Mouse (Mus musculus) liver, postnatal 0 days (tissue): ENCODE results near the gene Hmg20a. TPM values are rescaled to one million over a fixed set of nuclear protein-coding genes. Genes with fewer than 3 reads are reported as not detected.

ENCODE experiments used
- ATAC-seq: fragments of 200-750 bp; cut with Nextera tagmentation; 2 replicates; pipeline ENCODE4 v1.8.0; 2017; ENCODE audit warnings: mild to moderate bottlenecking, moderate library complexity
- DNase-seq: peaks from one replicate; pipeline ENCODE4 v3.0.0-alpha.2; 2016
- H3K27ac ChIP-seq: fragments of 300-500 bp; sonication (generic); 2 replicates; pipeline ENCODE4 v1.5.1; 2014; ENCODE audit warnings: antibody characterized with exemption, moderate library complexity, mild to moderate bottlenecking, low read depth
- H3K27me3 ChIP-seq: fragments of 300-500 bp; sonication (generic); 2 replicates; pipeline ENCODE4 v1.6.1; 2014; ENCODE audit warnings: low read length, control low read depth, mixed read lengths; ENCODE audit not compliant: insufficient read depth
- H3K36me3 ChIP-seq: fragments of 300-500 bp; sonication (generic); replicated peaks from 2 replicates; pipeline ENCODE4 v1.6.1; 2014; ENCODE audit warnings: mild to moderate bottlenecking, control low read depth, low read length, moderate library complexity, mixed read lengths; ENCODE audit not compliant: insufficient read depth
- H3K4me1 ChIP-seq: fragments of 300-500 bp; sonication (generic); 2 replicates; pipeline ENCODE4 v1.6.1; 2014; ENCODE audit warnings: antibody characterized with exemption, mild to moderate bottlenecking, control low read depth; ENCODE audit not compliant: insufficient read depth
- H3K4me2 ChIP-seq: fragments of 300-500 bp; sonication (generic); 2 replicates; pipeline ENCODE4 v1.6.1; 2014; ENCODE audit warnings: low read depth, mild to moderate bottlenecking, low read length, moderate library complexity, mixed read lengths
- H3K4me3 ChIP-seq: fragments of 300-500 bp; sonication (generic); 2 replicates; pipeline ENCODE4 v1.5.1; 2014; ENCODE audit warnings: low read depth, low read length
- H3K9ac ChIP-seq: fragments of 300-500 bp; sonication (generic); replicated peaks from 2 replicates; pipeline ENCODE4 v1.6.1; 2014; ENCODE audit warnings: mild to moderate bottlenecking, moderate library complexity
- H3K9me3 ChIP-seq: fragments of 300-500 bp; sonication (generic); 2 replicates; pipeline ENCODE4 v1.6.1; 2016; ENCODE audit warnings: mild to moderate bottlenecking, control low read depth, low read length, mixed read lengths
- CTCF ChIP-seq: sonication (generic); IDR thresholded peaks from 2 replicates; pipeline ENCODE4 v1.5.1; 2016; ENCODE audit warnings: antibody characterized with exemption, low read depth
- EP300 ChIP-seq: IDR thresholded peaks from 2 replicates; pipeline ENCODE4 v1.6.1; 2016; ENCODE audit warnings: antibody characterized with exemption, low read depth, mild to moderate bottlenecking
- WGBS: fragments of 180-500 bp; shearing (Covaris S2); extraction: QIAGEN DNeasy Blood & Tissue Kit; methylation state at CpG from one replicate; pipeline ENCODE4 v1.1.7; 2014; ENCODE audit not compliant: insufficient replicate concordance; 5-methylcytosine and 5-hydroxymethylcytosine counted together
- polyA plus RNA-seq: library from polyadenylated mRNA; unstranded; fragments of >200 nt; fragmentation: Nextera tagmentation; extraction: Ambion mirVana; gene quantifications from 2 replicates; pipeline ENCODE4 v1.2.1, GENCODE M21; 2015

The Hmg20a gene
- polyA plus RNA-seq, 1 experiment from 2014 or later, result 8.3 TPM

- peaks cover 4% of the 10 kb centered on the region; the same call in 1 of the 2 replicates for H3K36me3 ChIP-seq
- H3K9ac ChIP-seq, result no peak overlapping the region
- H3K4me1 ChIP-seq, result peaks cover 15% of the 10 kb centered on the region
- no peaks in the 10 kb centered on the region for H3K27me3 ChIP-seq
- WGBS, result 81% methylated on average over 4 of the region's 4 CpGs
- ATAC-seq (no peak), DNase-seq (no peak)
- H3K9me3 ChIP-seq, result no peaks in the 10 kb centered on the region
- TF ChIP-seq EP300, result no peak
- no peak for TF ChIP-seq CTCF
- 0 out of 2 replicates have a peak overlapping the region, but pooled peaks have one; percentile 68 for H3K27ac ChIP-seq
- H3K4me2 ChIP-seq, result no peak overlapping the region
- H3K4me3 ChIP-seq, result no peak overlapping the region
Observed at GRCm38 (mm10) chr9:56466251-56466650, 47.8 kb downstream of the Hmg20a start.

- H3K4me2 ChIP-seq, result no peak overlapping the region
- H3K4me1 ChIP-seq, result 0 out of 2 replicates have a peak, but pooled peaks cover 4% of the 10 kb centered on the region
- no peak for DNase-seq
- TF ChIP-seq EP300 (no peak), CTCF (no peak)
- no peaks in the 10 kb centered on the region for H3K27me3 ChIP-seq
- ATAC-seq, result no peak
- H3K27ac ChIP-seq, result peak overlapping the region; percentile 11; the same call in 1 of the 2 replicates
- H3K4me3 ChIP-seq, result no peak overlapping the region
- H3K36me3 ChIP-seq, result peaks cover 8% of the 10 kb centered on the region; the same call in 1 of the 2 replicates
- no peak overlapping the region for H3K9ac ChIP-seq
- no peaks in the 10 kb centered on the region for H3K9me3 ChIP-seq
- whole genome bisulfite sequencing, result 61% methylated on average over 2 of the region's 2 CpGs
Observed at GRCm38 (mm10) chr9:56469656-56470055, 51.2 kb downstream of the Hmg20a start.

GRCm38 (mm10) chr9:56470291-56470690 lies 51.9 kb downstream of the Hmg20a start:
- no peaks in the 10 kb centered on the region for H3K9me3 ChIP-seq
- 0 out of 2 replicates have a peak, but pooled peaks cover 4% of the 10 kb centered on the region for H3K4me1 ChIP-seq

GRCm38 (mm10) chr9:56478975-56479647 lies 60.7 kb downstream of the Hmg20a start:
- Histone ChIP-seq H3K27me3 (no peaks in the 10 kb centered on the region), H3K4me1 (no peaks in the 10 kb centered on the region), H3K36me3 (peaks cover 25% of the 10 kb centered on the region), H3K9me3 (no peaks in the 10 kb centered on the region), H3K9ac (no peak overlapping the region), H3K4me2 (no peak overlapping the region), H3K4me3 (no peak overlapping the region), H3K27ac (no peak overlapping the region)
- WGBS, result 69% methylated on average over 5 of the region's 5 CpGs
- DNase-seq (no peak), ATAC-seq (no peak)
- no peak for TF ChIP-seq CTCF
- TF ChIP-seq EP300, result no peak

More at GRCm38 (mm10) chr9:56470291-56470690, 51.9 kb downstream of the Hmg20a start:
- ATAC-seq (no peak), DNase-seq (no peak)
- Histone ChIP-seq H3K27ac (no peak overlapping the region), H3K4me2 (no peak overlapping the region), H3K9ac (no peak overlapping the region), H3K4me3 (no peak overlapping the region), H3K36me3 (peaks cover 11% of the 10 kb centered on the region), H3K27me3 (no peaks in the 10 kb centered on the region)
- no peak for TF ChIP-seq EP300
- no peak for TF ChIP-seq CTCF
- WGBS, result 56% methylated on average over 7 of the region's 7 CpGs

- no peak for DNase-seq
- no peaks in the 10 kb centered on the region for H3K27me3 ChIP-seq
- H3K9ac ChIP-seq, result no peak overlapping the region
- 0 out of 2 replicates have a peak, but pooled peaks cover 12% of the 10 kb centered on the region for H3K36me3 ChIP-seq
- no peak overlapping the region for H3K27ac ChIP-seq
- no peak overlapping the region for H3K4me3 ChIP-seq
- H3K9me3 ChIP-seq, result no peaks in the 10 kb centered on the region
- no peak for TF ChIP-seq CTCF
- no peak for TF ChIP-seq EP300
- ATAC-seq, result no peak
- H3K4me1 ChIP-seq, result no peaks in the 10 kb centered on the region
- no peak overlapping the region for H3K4me2 ChIP-seq
- 76% methylated on average over 4 of the region's 4 CpGs for WGBS
Observed at GRCm38 (mm10) chr9:56482623-56483022, 64.2 kb downstream of the Hmg20a start.

GRCm38 (mm10) chr9:56485423-56485822 lies 67.0 kb downstream of the Hmg20a start:
- H3K27ac ChIP-seq, result no peak overlapping the region
- H3K36me3 ChIP-seq, result peaks cover 13% of the 10 kb centered on the region
- H3K9ac ChIP-seq, result no peak overlapping the region
- H3K9me3 ChIP-seq, result no peaks in the 10 kb centered on the region
- no peak for TF ChIP-seq EP300
- no peak for TF ChIP-seq CTCF
- WGBS, result 88% methylated on average over 1 of the region's 1 CpGs
- DNase-seq (no peak), ATAC-seq (no peak)
- H3K4me1 ChIP-seq, result no peaks in the 10 kb centered on the region
- H3K27me3 ChIP-seq, result no peaks in the 10 kb centered on the region
- H3K4me2 ChIP-seq, result no peak overlapping the region
- H3K4me3 ChIP-seq, result no peak overlapping the region
